In genomic region chr3:145969031-145969501, GRCm38 (mm10) we compare ENCODE assay signal across 8 mouse cellular contexts. TPM values are rescaled to one million over a fixed set of nuclear protein-coding genes. Genes with fewer than 3 reads are reported as not detected.
DNase-seq lines count a peak whose midpoint lies in the region; ATAC-seq lines count a peak whose summit lies in the region.
"Had no signal": no experiment of that assay in that cellular context is flagged by ENCODE, and none has a peak within 500 bp of the region (broad histone marks: within the 10 kb centered on the region; RNA-seq: fewer than 3 reads in every experiment).

No protein-coding gene starts in this region.

- no peaks in the 10 kb centered on the region for H3K36me3 ChIP-seq in lung, embryonic 15.5 days
- no peaks in the 10 kb centered on the region for H3K36me3 ChIP-seq in kidney, embryonic 14.5 days (ENCODE audit: control insufficient read depth, insufficient read depth, low read length)

- H3K27ac ChIP-seq in lung, embryonic 15.5 days: 0 out of 2 replicates have a peak overlapping the region, but pooled peaks have one; percentile 20
- peak overlapping the region; percentile 55; the same call in 1 of the 2 replicates for H3K27ac ChIP-seq in kidney, embryonic 14.5 days (ENCODE audit: low read depth, low read length)

- peak overlapping the region; percentile 18; the same call in 1 of the 2 replicates for H3K4me2 ChIP-seq in lung, embryonic 15.5 days
- peak overlapping the region; percentile 4; the same call in 1 of the 2 replicates for H3K4me2 ChIP-seq in kidney, embryonic 14.5 days (replicated peaks; ENCODE audit: low read depth, low read length)

- peaks cover 32% of the 10 kb centered on the region for H3K4me1 ChIP-seq in lung, embryonic 15.5 days
- H3K4me1 ChIP-seq in kidney, embryonic 14.5 days (ENCODE audit: control insufficient read depth, insufficient read depth, low read length): 0 out of 2 replicates have a peak, but pooled peaks cover 2% of the 10 kb centered on the region

- H3K4me3 ChIP-seq in lung, embryonic 15.5 days: no peak overlapping the region
- H3K4me3 ChIP-seq in kidney, embryonic 14.5 days (ENCODE audit: low read length): no peak overlapping the region

- no peaks in the 10 kb centered on the region for H3K9me3 ChIP-seq in lung, embryonic 15.5 days
- H3K9me3 ChIP-seq in kidney, embryonic 14.5 days (ENCODE audit: control insufficient read depth, low read length): peaks cover 2% of the 10 kb centered on the region

- no peak for ATAC-seq in lung, embryonic 15.5 days (ENCODE audit: borderline replicate concordance, extremely low read depth, low FRiP score, low TSS enrichment)
- ATAC-seq in kidney, embryonic 14.5 days (ENCODE audit: low FRiP score, low TSS enrichment): peak; percentile 78
- peak; percentile 73 for ATAC-seq in megakaryocyte progenitor cell, adult 5-6 weeks (replicated peaks; ENCODE audit: poor library complexity)

- H3K27me3 ChIP-seq in lung, embryonic 15.5 days: no peaks in the 10 kb centered on the region
- 0 out of 2 replicates have a peak, but pooled peaks cover under 1% of the 10 kb centered on the region for H3K27me3 ChIP-seq in kidney, embryonic 14.5 days (ENCODE audit: control insufficient read depth, insufficient read depth, low read length)

- DNase-seq in lung, postnatal 25 days (ENCODE audit: low spot score): no peak
- DNase-seq in ZHBTc4 (ENCODE audit: low read depth, low spot score): peak; percentile 69
- DNase-seq in layer of hippocampus, postnatal 10 days (ENCODE audit: low spot score in 2 of 2): no peak
- DNase-seq in frontal cortex, postnatal 25 days (ENCODE audit: low spot score in 2 of 2): no peak
- DNase-seq: layer of hippocampus, adult 9-11 months had no signal

- H3K9ac ChIP-seq in lung, embryonic 15.5 days: no peak overlapping the region
- no peak overlapping the region for H3K9ac ChIP-seq in kidney, embryonic 14.5 days (ENCODE audit: low read depth, low read length)

- 31% methylated on average over 14 of the region's 14 CpGs for WGBS in lung, embryonic 15.5 days
- 24% methylated on average over 14 of the region's 14 CpGs for WGBS in kidney, embryonic 14.5 days

RNA-seq across cellular contexts. Expression of gene Syde2, which starts 18.6 kb away (rescaled TPM):
- 1.8 and 2.3 TPM in 2 replicates for polyA plus RNA-seq in lung, embryonic 15.5 days (2015; fragmentation: Nextera tagmentation; extraction: Ambion mirVana)
- 2.3 and 2.6 TPM in 2 replicates for polyA plus RNA-seq in kidney, embryonic 14.5 days (2014; fragmentation: Nextera tagmentation; extraction: Ambion mirVana)
- total RNA-seq in megakaryocyte progenitor cell, adult 5-6 weeks (2015): 3.7 and 4.9 TPM in 2 replicates
- total RNA-seq in megakaryocyte progenitor cell, adult 5-6 weeks (2017): 3.2 and 5.0 TPM in 2 replicates
- total RNA-seq in layer of hippocampus, postnatal 10 days (2021): 1 to 10 TPM; 3.5 to 3.7 TPM

RNA-seq across cellular contexts. Expression of gene 2410004B18Rik, which starts 31.3 kb away (rescaled TPM):
- 50.4 and 52.4 TPM in 2 replicates for polyA plus RNA-seq in lung, embryonic 15.5 days (2015; fragmentation: Nextera tagmentation; extraction: Ambion mirVana)
- polyA plus RNA-seq in kidney, embryonic 14.5 days (2014; fragmentation: Nextera tagmentation; extraction: Ambion mirVana): 55.7 and 63.5 TPM in 2 replicates
- 25.3 and 42.3 TPM in 2 replicates for total RNA-seq in megakaryocyte progenitor cell, adult 5-6 weeks (2015)
- total RNA-seq in megakaryocyte progenitor cell, adult 5-6 weeks (2017): 13.3 and 14.0 TPM in 2 replicates
- total RNA-seq in layer of hippocampus, postnatal 10 days (2021): 10 to 100 TPM; 35.8 to 44.8 TPM

RNA-seq across cellular contexts. Expression of gene Bcl10, which starts 46.5 kb away (rescaled TPM):
- 52.8 and 53.0 TPM in 2 replicates for polyA plus RNA-seq in lung, embryonic 15.5 days (2015; fragmentation: Nextera tagmentation; extraction: Ambion mirVana)
- 52.5 and 54.5 TPM in 2 replicates for polyA plus RNA-seq in kidney, embryonic 14.5 days (2014; fragmentation: Nextera tagmentation; extraction: Ambion mirVana)
- total RNA-seq in megakaryocyte progenitor cell, adult 5-6 weeks (2015): 41.2 and 43.6 TPM in 2 replicates
- total RNA-seq in megakaryocyte progenitor cell, adult 5-6 weeks (2017): 33.8 and 39.0 TPM in 2 replicates
- 10 to 100 TPM; 16.8 to 17.5 TPM for total RNA-seq in layer of hippocampus, postnatal 10 days (2021)
